Mouse (Mus musculus) CD4-positive naive resting alpha-beta T cell, adult 76 days (primary cell): ENCODE results near the gene Ncan. TPM values are rescaled to one million over a fixed set of nuclear protein-coding genes. Genes with fewer than 3 reads are reported as not detected.

Experiments
- total RNA-seq: library from RNA; stranded (reverse); gene quantifications from one replicate; pipeline ENCODE4 v1.2.4, GENCODE M21; 2023

The Ncan gene
- total RNA-seq: not detected

DNA sequence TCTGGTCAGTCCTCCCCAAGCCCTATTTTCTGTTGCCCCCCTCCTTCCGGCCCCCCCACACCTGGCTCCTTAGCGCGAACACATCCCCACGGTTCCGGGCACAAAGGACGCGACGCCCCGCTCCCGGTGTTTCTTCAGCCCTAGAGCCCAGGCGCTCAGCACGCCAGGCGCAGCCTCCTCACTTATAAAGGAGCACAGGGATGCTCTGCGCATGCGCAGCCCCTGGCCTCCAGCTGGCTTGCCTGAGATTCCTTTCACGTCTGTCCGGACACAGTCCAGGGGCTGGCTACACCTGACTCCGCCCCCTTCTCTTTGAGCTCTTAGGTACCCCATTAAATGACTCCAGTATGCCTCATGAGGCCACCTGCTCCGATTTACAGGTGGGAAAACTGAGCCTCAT, at the start of gene Ncan:
Gene Ncan, minus strand, starts transcription at position 207 of the 400 bp plus-strand sequence.

DNA sequence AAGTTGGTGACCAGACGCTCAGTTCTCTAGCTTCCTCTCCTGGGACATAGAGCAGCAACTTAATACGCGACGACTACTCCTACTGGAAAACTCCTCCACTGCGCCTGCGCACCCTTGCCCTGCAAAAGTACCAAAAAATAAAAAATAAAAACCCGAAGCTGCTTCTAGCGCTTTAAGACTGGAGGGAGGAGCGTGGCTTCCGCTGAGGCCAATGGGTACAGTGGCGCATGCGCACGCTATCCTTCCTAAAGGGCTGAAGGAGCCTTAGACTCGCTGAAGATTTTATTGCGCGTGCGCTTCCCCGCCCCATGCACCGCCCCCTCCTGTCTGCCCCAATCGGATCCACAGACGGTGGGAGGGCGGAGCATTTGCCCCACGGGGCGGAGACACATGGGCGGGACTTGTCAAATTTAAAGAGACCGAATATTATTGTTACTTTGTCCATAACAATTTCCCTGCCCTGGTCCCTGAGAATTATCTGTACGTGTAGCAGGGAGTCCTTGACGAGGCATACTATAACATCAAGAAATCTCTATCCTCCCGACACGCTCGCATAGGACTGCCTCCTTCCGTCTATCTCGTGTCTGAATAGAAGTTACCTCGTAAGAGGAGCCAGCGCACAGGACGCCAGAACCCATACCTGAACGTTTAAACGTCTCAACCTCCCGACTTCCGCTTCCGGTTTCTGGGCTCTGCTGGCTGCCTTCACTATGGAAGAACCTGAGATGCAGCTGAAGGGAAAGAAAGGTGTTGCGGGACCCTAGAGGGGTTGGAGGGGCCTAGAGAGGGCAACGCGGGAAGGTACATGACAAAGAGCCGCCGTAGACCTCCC, 18.6 kb upstream of the Ncan start, which contains the start of the genes Rfxank, Borcs8 and Mef2b:
Gene Rfxank, minus strand, starts transcription at position 129 of the 832 bp plus-strand sequence.
Gene Borcs8, plus strand, starts transcription at position 474 of the 832 bp plus-strand sequence.
Gene Mef2b, plus strand, starts transcription at position 686 of the 832 bp plus-strand sequence.

DNA sequence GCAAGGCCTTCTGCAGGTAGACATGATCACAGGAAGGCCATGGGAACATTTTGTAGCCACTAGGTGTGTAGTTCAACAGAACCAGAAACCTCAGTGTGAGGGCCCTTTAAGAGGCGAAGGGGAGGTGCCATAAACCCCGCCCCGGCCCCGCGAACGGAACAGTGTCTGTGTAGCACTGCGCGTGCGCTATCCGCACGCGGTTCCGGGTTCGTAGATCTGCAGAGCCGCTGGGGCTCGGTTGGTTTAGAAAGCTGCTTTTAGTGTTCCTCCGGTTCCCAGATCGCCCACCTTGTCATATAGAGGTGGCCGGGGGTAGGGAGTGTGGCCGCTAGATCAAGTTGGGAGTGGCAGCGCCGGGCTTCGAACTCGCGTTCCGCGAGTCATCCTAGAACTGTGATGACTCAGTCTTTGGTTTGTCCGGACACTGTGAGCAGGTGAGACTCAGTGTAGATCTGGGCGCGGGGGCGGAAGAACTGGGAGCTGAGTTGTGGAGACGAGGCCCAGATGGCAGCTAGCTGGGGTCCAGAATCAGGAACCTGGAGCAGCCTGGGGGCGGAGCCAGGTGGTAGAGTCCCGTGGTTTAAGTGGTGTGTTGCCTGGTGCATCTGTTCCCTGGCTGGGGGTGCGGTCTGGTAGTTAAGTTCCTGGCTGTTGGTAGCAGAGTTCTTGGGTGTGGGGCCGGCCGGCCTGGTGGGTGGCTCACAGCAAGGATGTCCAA, 10.7 kb upstream of the Ncan start, which contains the start of gene Nr2c2ap:
Gene Nr2c2ap, plus strand, starts transcription at position 168 of the 718 bp plus-strand sequence.

DNA sequence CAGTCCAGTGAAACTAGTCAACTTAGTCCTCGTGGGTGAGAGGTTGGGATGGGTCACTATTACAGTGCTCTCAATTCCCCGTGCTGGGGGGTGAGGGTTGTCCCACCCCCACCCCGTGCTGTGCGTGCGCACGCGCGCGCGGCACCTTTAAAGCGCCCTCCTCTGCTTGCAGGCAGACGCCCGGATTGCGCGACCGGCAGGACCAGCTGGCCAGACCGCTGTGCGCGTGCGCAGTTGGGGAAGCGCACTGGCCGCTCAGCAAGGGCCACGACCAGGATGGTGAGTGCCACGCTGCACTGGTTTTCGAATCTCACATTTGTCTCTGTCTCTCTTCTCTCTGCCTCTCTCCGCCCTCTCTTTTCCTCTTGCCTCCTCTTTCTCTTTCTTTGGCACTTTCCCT, 37.4 kb downstream of the Ncan start, which contains the start of gene Hapln4:
Gene Hapln4, plus strand, starts transcription at position 173 of the 400 bp plus-strand sequence.

DNA sequence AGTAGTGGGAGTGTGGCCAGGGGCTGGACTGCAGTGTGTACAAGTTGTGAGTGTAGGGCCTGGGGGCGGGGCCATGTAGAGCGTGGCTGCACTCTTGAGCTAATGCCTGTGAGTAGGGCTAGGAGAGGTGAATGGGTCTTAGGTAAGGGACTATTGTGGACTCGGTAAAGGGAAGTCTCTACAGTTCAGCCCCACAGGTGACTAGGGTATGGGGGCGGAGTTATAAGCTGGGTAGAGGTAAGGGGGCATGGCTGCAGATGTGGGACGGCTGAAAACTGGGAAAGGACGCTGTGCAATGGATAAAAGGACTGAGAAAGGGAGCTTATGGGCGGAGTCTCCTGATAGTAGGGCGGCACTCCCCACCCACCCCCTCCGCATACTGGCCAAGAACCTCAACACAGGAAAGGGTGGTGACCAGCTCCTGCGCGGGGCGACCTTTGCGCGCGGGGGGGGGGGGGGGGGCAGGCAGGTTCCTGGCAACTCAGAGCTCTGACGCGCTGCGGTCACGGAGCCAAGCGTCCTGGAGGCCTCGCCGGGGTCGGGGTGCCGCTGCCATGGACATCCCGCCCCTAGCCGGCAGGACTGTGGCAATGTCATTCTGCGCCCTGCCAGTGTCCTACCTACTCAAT, 48.1 kb downstream of the Ncan start, which contains the start of gene Tm6sf2:
Gene Tm6sf2, plus strand, starts transcription at position 484 of the 629 bp plus-strand sequence.

Other genes with a start within 250 kb of the Ncan start
- gene Cilp2, start 233.2 kb downstream of the Ncan start, total RNA-seq: not detected
- 0.44 TPM for gene Tssk6, start 218.7 kb downstream of the Ncan start, total RNA-seq
- 46.0 TPM for gene Ndufa13, start 218.3 kb downstream of the Ncan start, total RNA-seq
- 1.1 TPM for gene Yjefn3, start 218.2 kb downstream of the Ncan start, total RNA-seq
- gene Gatad2a, start 124.5 kb downstream of the Ncan start, total RNA-seq: 75.0 TPM
- gene Mau2, start 78.1 kb downstream of the Ncan start, total RNA-seq: 136 TPM
- gene Sugp1, start 78.1 kb downstream of the Ncan start, total RNA-seq: 52.8 TPM
- gene Tm6sf2, start 47.9 kb downstream of the Ncan start, total RNA-seq: not detected
- gene Hapln4, start 37.4 kb downstream of the Ncan start, total RNA-seq: not detected
- 24.6 TPM for gene Nr2c2ap, start 10.5 kb upstream of the Ncan start, total RNA-seq
- gene Rfxank, start 18.3 kb upstream of the Ncan start, total RNA-seq: 25.9 TPM
- gene Borcs8, start 18.6 kb upstream of the Ncan start, total RNA-seq: 55.2 TPM
- gene Mef2b, start 18.8 kb upstream of the Ncan start, total RNA-seq: 3.4 TPM
- gene Tmem161a, start 51.5 kb upstream of the Ncan start, total RNA-seq: 48.1 TPM
- 9.9 TPM for gene Slc25a42, start 91.4 kb upstream of the Ncan start, total RNA-seq
- gene Sugp2, start 113.4 kb upstream of the Ncan start, total RNA-seq: 72.7 TPM
- 6.4 TPM for gene Armc6, start 113.6 kb upstream of the Ncan start, total RNA-seq
- 6.3 TPM for gene Homer3, start 162.0 kb upstream of the Ncan start, total RNA-seq
- 81.1 TPM for gene Ddx49, start 181.6 kb upstream of the Ncan start, total RNA-seq
- gene Cope, start 181.6 kb upstream of the Ncan start, total RNA-seq: 115 TPM
- gene Cers1, start 194.9 kb upstream of the Ncan start, total RNA-seq: not detected
- gene Gdf1, start 208.9 kb upstream of the Ncan start, total RNA-seq: not detected
- 71.3 TPM for gene Upf1, start 232.4 kb upstream of the Ncan start, total RNA-seq